Mouse (Mus musculus) intestine, postnatal 0 days (tissue): ENCODE measurements around the gene Cdc25b. TPM values are rescaled to one million over a fixed set of nuclear protein-coding genes. Genes with fewer than 3 reads are reported as not detected.

Experiments used
- ATAC-seq: fragments of 200-750 bp; cut with Nextera tagmentation; 2 replicates; pipeline ENCODE4 v1.8.0; 2017; ENCODE audit warnings: mild to moderate bottlenecking, moderate TSS enrichment, moderate library complexity
- H3K27ac ChIP-seq: fragments of 300-500 bp; sonication (generic); 2 replicates; pipeline ENCODE4 v1.5.1; 2014; ENCODE audit warnings: mild to moderate bottlenecking, low read depth, low read length, moderate library complexity
- H3K27me3 ChIP-seq: fragments of 300-500 bp; sonication (generic); replicated peaks from 2 replicates; pipeline ENCODE4 v1.6.1; 2014; ENCODE audit warnings: low read length, mixed read lengths; ENCODE audit not compliant: control insufficient read depth, insufficient read depth
- H3K36me3 ChIP-seq: fragments of 300-500 bp; sonication (generic); 2 replicates; pipeline ENCODE4 v1.6.1; 2014; ENCODE audit warnings: mild to moderate bottlenecking, moderate library complexity; ENCODE audit not compliant: control insufficient read depth, insufficient read depth
- H3K4me1 ChIP-seq: fragments of 300-500 bp; sonication (generic); replicated peaks from 2 replicates; pipeline ENCODE4 v1.6.1; 2014; ENCODE audit warnings: antibody characterized with exemption, low read length, mixed read lengths; ENCODE audit not compliant: control insufficient read depth, insufficient read depth
- H3K4me2 ChIP-seq: fragments of 300-500 bp; sonication (generic); replicated peaks from 2 replicates; pipeline ENCODE4 v1.6.1; 2014; ENCODE audit warnings: low read depth, mild to moderate bottlenecking, moderate library complexity
- H3K4me3 ChIP-seq: fragments of 300-500 bp; sonication (generic); 2 replicates; pipeline ENCODE4 v1.5.1; 2014; ENCODE audit warnings: low read depth, low read length
- H3K9ac ChIP-seq: fragments of 300-500 bp; sonication (generic); 2 replicates; pipeline ENCODE4 v1.6.1; 2014; ENCODE audit warnings: mild to moderate bottlenecking, low read depth, low read length
- H3K9me3 ChIP-seq: fragments of 300-500 bp; sonication (generic); 2 replicates; pipeline ENCODE4 v1.6.1; 2016; ENCODE audit warnings: mixed run types; ENCODE audit not compliant: control insufficient read depth
- CTCF ChIP-seq: sonication (generic); IDR thresholded peaks from 2 replicates; pipeline ENCODE4 v1.5.1; 2016; ENCODE audit warnings: low read depth, mild to moderate bottlenecking, control low read depth, antibody characterized with exemption, moderate library complexity
- WGBS: fragments of 180-500 bp; shearing (Covaris S2); extraction: QIAGEN DNeasy Blood & Tissue Kit; methylation state at CpG from one replicate; pipeline ENCODE4 v1.1.7; 2014; 5-methylcytosine and 5-hydroxymethylcytosine counted together
- polyA plus RNA-seq: library from polyadenylated mRNA; unstranded; fragments of >200 nt; fragmentation: Nextera tagmentation; extraction: Ambion mirVana; gene quantifications from 2 replicates; pipeline ENCODE4 v1.2.1, GENCODE M21; 2015

The Cdc25b gene
- polyA plus RNA-seq, 1 experiment from 2014 or later = 10.9 TPM

DNA sequence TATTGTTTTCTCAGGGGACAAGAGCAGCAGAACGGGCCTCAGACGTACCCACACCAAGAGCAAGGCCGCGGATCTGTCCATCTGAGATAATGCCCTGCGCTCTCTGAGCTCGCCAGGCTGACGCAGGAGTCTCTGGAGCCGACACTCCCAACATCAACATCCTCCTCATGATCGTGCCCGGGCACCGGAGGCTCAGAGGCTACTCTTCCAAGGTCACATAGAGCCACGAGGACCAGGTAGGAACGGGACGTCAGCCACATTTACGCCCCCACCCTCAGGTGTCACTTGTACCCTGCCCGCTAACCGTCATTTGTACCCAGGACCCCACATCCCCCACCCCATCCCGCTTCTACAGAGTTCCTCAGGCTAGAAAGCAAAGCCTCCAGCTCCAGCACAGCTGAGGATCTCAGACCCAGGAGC, 27.2 kb upstream of the Cdc25b start:
- TF ChIP-seq CTCF = no peak
- Histone ChIP-seq H3K4me2 (peak overlapping the region; percentile 96), H3K27me3 (no peaks in the 10 kb centered on the region), H3K27ac (peak overlapping the region; percentile 82), H3K9ac (peak overlapping the region; percentile 62), H3K9me3 (no peaks in the 10 kb centered on the region), H3K36me3 (peaks cover 4% of the 10 kb centered on the region; the same call in 1 of the 2 replicates), H3K4me3 (peak overlapping the region; percentile 70), H3K4me1 (no peaks in the 10 kb centered on the region; the same call in none of the 2 replicates)
- ATAC-seq = peak; percentile 62
- under 1% methylated on average over 18 of the region's 18 CpGs for WGBS

DNA sequence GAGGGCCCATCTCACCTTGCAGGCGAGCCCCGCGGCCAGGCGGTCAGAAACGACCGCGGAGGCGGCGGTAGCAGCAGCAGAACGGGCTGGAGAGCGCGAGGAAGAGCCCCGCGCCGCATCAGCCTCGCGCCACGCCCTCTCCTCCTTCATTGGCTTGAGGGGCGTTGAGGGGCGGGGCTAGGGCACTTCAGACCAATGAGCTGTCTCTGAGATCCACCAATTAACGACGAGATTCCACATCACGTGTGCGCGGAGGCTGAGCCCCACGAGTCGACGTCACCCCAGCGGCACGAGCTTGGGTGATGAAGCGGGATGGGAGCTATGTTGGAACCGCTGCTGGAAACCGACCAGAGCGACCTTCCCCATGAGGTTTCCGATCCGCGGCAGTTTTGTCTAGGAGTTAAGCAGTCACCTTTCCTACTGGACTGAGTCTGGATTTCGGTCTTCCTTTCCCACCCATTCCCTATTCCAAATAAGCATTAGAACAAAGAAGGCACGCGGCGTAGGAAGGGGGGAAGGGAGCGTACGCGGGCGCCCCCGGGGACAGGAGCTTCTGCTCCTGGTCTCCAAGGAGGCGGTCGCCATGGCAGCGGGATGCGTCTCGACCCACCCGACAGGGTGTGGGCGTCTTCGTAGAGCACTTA, 26.7 kb upstream of the Cdc25b start, which contains the start of gene 1700037H04Rik:
1700037H04Rik (minus strand) TSS at position 144 of the 644 bp plus-strand sequence.
- peak within 1 kb of the TSS; percentile 70 for H3K4me3 ChIP-seq
- WGBS = under 1% methylated on average over 54 of the region's 54 CpGs
- H3K9me3 ChIP-seq = no peaks in the 10 kb centered on the region
- peak within 1 kb of the TSS; percentile 62 for H3K9ac ChIP-seq
- no peaks in the 10 kb centered on the region for H3K27me3 ChIP-seq
- H3K4me1 ChIP-seq = no peaks in the 10 kb centered on the region; the same call in none of the 2 replicates
- no peaks in the 10 kb centered on the region for H3K36me3 ChIP-seq
- ATAC-seq = peak; percentile 91
- peak within 1 kb of the TSS; percentile 86 for H3K27ac ChIP-seq
- peak within 1 kb of the TSS; percentile 96 for H3K4me2 ChIP-seq
- no peak for TF ChIP-seq CTCF

DNA sequence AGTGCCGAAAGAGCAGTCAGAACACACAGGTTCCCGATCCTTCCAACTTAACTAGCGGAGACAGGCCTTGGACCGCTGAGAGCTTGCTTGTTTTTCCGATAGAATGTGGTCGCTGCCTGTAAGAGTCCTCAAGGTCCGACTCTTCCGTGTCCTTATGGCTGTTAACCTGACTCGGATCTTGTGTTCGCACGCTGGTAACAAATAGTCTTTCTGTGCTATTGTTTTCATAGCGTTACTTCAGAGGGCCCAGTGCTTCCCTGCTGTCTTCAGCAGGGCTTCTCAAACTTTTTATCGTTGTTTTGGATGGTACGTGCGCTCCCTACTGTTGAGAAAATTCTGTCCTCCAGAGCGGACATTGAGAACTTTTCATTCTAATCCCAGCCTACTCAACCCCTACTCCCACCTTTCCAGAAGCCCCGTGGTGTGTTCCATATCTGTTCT, 26.1 kb upstream of the Cdc25b start:
- Histone ChIP-seq H3K9ac (peak overlapping the region; percentile 59), H3K4me3 (peak overlapping the region; percentile 70), H3K4me1 (no peaks in the 10 kb centered on the region; the same call in none of the 2 replicates), H3K36me3 (no peaks in the 10 kb centered on the region), H3K27me3 (no peaks in the 10 kb centered on the region), H3K4me2 (peak overlapping the region; percentile 96), H3K9me3 (no peaks in the 10 kb centered on the region), H3K27ac (peak overlapping the region; percentile 86)
- WGBS = under 1% methylated on average over 17 of the region's 17 CpGs
- TF ChIP-seq CTCF = peak; percentile 63
- no peak for ATAC-seq

DNA sequence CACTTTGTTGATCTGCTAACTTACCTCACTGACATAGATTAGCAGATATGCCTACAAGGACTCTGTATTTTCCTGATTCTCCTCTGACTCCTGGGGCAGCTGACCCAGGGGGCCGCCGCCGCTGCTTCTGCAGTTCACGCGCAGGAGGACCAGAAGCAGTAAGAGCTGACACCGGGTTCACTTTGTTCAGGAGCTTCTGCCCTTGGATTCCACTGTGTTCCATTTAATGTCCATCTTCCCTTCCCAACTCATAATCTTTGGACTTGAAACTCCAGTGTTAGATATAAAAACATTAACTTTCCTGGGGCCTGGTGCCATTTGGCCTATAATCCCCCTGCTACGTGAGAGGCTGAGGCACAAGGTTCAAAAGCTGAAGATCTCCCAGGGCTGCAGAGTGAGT, 22.8 kb upstream of the Cdc25b start:
- no peak for TF ChIP-seq CTCF
- peak overlapping the region; percentile 18; the same call in 1 of the 2 replicates for H3K9ac ChIP-seq

DNA sequence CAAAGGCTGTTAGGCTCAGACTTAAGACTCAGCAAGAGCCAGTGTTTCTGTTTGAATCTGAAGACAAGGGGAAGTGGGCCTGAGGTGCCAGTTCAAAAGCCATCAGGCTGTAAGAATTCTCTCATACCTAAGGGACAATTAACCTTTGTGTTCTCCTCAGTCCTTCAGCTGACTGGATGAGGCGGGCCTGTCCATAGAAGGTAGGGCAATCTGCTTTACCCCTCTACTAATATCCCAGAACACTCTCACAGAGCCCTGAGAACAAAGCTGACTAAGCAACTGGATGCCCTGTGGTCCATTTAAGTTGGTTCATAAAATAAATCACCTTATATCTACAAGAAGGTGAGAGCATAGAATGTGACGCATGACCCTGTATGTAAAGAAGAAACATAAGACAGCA, 20.6 kb upstream of the Cdc25b start:
- WGBS = 51% methylated on average over 2 of the region's 2 CpGs
- no peak for TF ChIP-seq CTCF
- no peaks in the 10 kb centered on the region for H3K9me3 ChIP-seq
- peak; percentile 71 for ATAC-seq
- H3K9ac ChIP-seq = no peak overlapping the region
- H3K27me3 ChIP-seq = no peaks in the 10 kb centered on the region
- H3K27ac ChIP-seq = peak overlapping the region; percentile 64
- H3K4me2 ChIP-seq = no peak overlapping the region
- no peaks in the 10 kb centered on the region for H3K36me3 ChIP-seq
- H3K4me3 ChIP-seq = no peak overlapping the region
- H3K4me1 ChIP-seq = no peaks in the 10 kb centered on the region; the same call in 1 of the 2 replicates

More for the DNA sequence above, 22.8 kb upstream of the Cdc25b start:
- H3K27me3 ChIP-seq = no peaks in the 10 kb centered on the region
- no peaks in the 10 kb centered on the region; the same call in none of the 2 replicates for H3K4me1 ChIP-seq
- no peaks in the 10 kb centered on the region for H3K36me3 ChIP-seq
- WGBS = 54% methylated on average over 7 of the region's 7 CpGs
- peak overlapping the region; percentile 77 for H3K27ac ChIP-seq
- 0 out of 2 replicates have a peak overlapping the region, but pooled peaks have one; percentile 18 for H3K4me3 ChIP-seq
- H3K4me2 ChIP-seq = peak overlapping the region; percentile 37
- no peaks in the 10 kb centered on the region for H3K9me3 ChIP-seq
- 0 out of 2 replicates have a peak, but pooled peaks have one; percentile 13 for ATAC-seq

DNA sequence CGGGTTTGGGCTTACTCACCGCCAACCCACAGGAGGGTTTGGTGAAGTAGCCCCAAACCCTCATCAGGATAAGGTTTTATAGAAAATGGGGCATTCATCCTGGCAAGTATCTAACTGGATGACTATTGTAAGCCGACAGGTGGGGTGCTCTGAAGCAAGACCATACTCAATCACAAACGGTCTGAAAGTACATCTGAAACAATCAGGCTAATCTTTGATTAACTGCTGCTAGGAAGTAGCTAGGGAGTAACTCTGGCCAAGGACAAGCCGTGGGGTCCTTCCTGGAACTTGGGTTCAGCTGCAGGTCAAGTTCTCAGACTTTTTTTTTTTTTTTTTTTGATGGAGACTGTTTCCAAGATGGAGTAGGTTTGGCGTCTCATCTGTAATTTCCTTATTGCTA, 18.8 kb upstream of the Cdc25b start:
- H3K4me1 ChIP-seq = no peaks in the 10 kb centered on the region; the same call in 1 of the 2 replicates
- no peak overlapping the region for H3K4me2 ChIP-seq
- no peaks in the 10 kb centered on the region; the same call in 1 of the 2 replicates for H3K36me3 ChIP-seq
- no peak overlapping the region for H3K27ac ChIP-seq
- no peaks in the 10 kb centered on the region for H3K27me3 ChIP-seq
- H3K9ac ChIP-seq = no peak overlapping the region
- no peak overlapping the region for H3K4me3 ChIP-seq
- no peak for TF ChIP-seq CTCF
- H3K9me3 ChIP-seq = no peaks in the 10 kb centered on the region
- no peak for ATAC-seq
- WGBS = 63% methylated on average over 6 of the region's 6 CpGs
